25 mouse cellular contexts compared by ENCODE assay signal in the genomic region with DNA sequence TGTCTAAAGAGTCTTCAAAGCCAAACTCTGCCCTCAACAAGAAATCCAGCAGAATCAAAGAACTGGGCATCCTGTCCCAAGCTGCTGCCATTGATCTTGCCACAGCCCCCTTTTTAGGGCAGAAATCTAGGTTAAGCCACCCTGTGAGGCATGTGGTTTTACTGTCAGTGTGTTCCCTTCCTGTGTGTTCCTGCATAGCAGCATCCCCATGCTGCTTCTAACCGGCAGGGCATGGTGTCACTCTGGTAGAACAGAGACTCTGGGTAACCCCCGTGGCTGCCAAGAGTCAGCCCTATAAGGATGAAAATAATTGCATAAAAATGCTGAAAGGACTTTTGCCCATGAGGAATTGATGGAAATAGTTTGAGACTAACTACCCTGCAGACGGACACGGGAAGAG. TPM values are rescaled to one million over a fixed set of nuclear protein-coding genes. Genes with fewer than 3 reads are reported as not detected.
"Had no signal": no experiment of that assay in that cellular context is flagged by ENCODE, and none has a peak within 500 bp of the region (broad histone marks: within the 10 kb centered on the region; RNA-seq: fewer than 3 reads in every experiment).

No protein-coding gene starts in this region.

- H3K36me3 ChIP-seq: kidney, embryonic 15.5 days; liver, embryonic 12.5 days; liver, embryonic 15.5 days; midbrain, embryonic 12.5 days; midbrain, embryonic 15.5 days; neural tube, embryonic 13.5 days; stomach, embryonic 15.5 days had no signal

- H3K27ac ChIP-seq: kidney, embryonic 15.5 days; liver, embryonic 12.5 days; liver, embryonic 15.5 days; macrophage; midbrain, embryonic 12.5 days; midbrain, embryonic 15.5 days; neural tube, embryonic 13.5 days; stomach, embryonic 15.5 days had no signal

- H3K4me2 ChIP-seq: kidney, embryonic 15.5 days; liver, embryonic 12.5 days; liver, embryonic 15.5 days; midbrain, embryonic 12.5 days; midbrain, embryonic 15.5 days; neural tube, embryonic 13.5 days; stomach, embryonic 15.5 days had no signal

- DNase-seq: kidney, adult 8-10 months; kidney, postnatal 10 days; kidney, postnatal 36 days; liver; lung, adult 18-20 months; lung, postnatal 14 days; retina, postnatal 1 day; right cerebral cortex, postnatal 25 days; spleen, adult 18-20 months; thymus, postnatal 25 days had no signal

- H3K4me1 ChIP-seq: kidney, embryonic 15.5 days; liver, embryonic 12.5 days; liver, embryonic 15.5 days; midbrain, embryonic 12.5 days; midbrain, embryonic 15.5 days; neural tube, embryonic 13.5 days; stomach, embryonic 15.5 days had no signal

- H3K27me3 ChIP-seq: kidney, embryonic 15.5 days; liver, embryonic 12.5 days; liver, embryonic 15.5 days; midbrain, embryonic 12.5 days; midbrain, embryonic 15.5 days; neural tube, embryonic 13.5 days; stomach, embryonic 15.5 days had no signal

- H3K4me3 ChIP-seq: kidney, embryonic 15.5 days; liver, embryonic 12.5 days; liver, embryonic 15.5 days; midbrain, embryonic 12.5 days; midbrain, embryonic 15.5 days; neural tube, embryonic 13.5 days; stomach, embryonic 15.5 days had no signal

RNA-seq across cellular contexts. Expression of a gene that starts 44.8 kb away (rescaled TPM):
- total RNA-seq: layer of hippocampus, adult 8-10 months; layer of hippocampus, postnatal 14 days; left cerebral cortex, adult 8-10 months; left cerebral cortex, postnatal 14 days; megakaryocyte, adult 5-6 weeks had no signal
- polyA plus RNA-seq: kidney, embryonic 15.5 days; limb, embryonic 11.5 days; liver, embryonic 12.5 days; liver, embryonic 15.5 days; lung, embryonic 16.5 days; macrophage; midbrain, embryonic 12.5 days; midbrain, embryonic 15.5 days; neural tube, embryonic 13.5 days; stomach, embryonic 15.5 days had no signal
